In the genomic region with DNA sequence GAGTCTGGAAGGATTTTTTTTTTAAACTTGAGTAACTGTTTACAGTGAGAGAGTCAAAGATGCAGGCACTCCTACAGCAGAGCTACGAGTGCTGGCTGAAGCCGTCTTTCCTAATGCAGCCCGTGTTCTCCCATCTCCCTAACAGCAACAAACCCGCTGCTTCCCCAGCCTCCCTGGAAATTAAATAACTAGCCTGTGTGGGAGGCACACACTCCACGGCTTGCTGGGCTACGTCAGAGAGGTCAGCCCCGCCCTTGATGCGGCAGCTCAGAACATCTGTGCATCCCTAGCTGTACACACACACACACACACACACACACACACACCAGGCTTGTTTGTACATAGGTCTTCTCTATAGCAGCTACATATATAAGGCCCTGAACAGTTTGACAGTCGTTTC, we compare ENCODE assay signal across 13 mouse cellular contexts. TPM values are rescaled to one million over a fixed set of nuclear protein-coding genes. Genes with fewer than 3 reads are reported as not detected.
DNase-seq lines count a peak whose midpoint lies in the region; ATAC-seq and TF ChIP-seq lines count a peak whose summit lies in the region.
"Had no signal": no experiment of that assay in that cellular context is flagged by ENCODE, and none has a peak within 500 bp of the region (broad histone marks: within the 10 kb centered on the region; RNA-seq: fewer than 3 reads in every experiment).

No protein-coding gene starts in this region.

- no peak overlapping the region for H3K4me2 ChIP-seq in kidney, embryonic 14.5 days (replicated peaks; ENCODE audit: low read depth, low read length)
- no peak overlapping the region for H3K4me2 ChIP-seq in lung, postnatal 0 days (replicated peaks; ENCODE audit: low read depth, low read length)
- H3K4me2 ChIP-seq in intestine, embryonic 15.5 days (replicated peaks), result 0 out of 2 replicates have a peak overlapping the region, but pooled peaks have one; percentile 4
- H3K4me2 ChIP-seq in stomach, embryonic 16.5 days (ENCODE audit: low read depth, low read length), result 0 out of 2 replicates have a peak overlapping the region, but pooled peaks have one; percentile 15

- H3K27me3 ChIP-seq in kidney, embryonic 14.5 days (ENCODE audit: control insufficient read depth, insufficient read depth, low read length), result no peaks in the 10 kb centered on the region
- no peaks in the 10 kb centered on the region for H3K27me3 ChIP-seq in kidney, adult 2 months (replicated peaks; ENCODE audit: control insufficient read depth, insufficient read depth, low read length)
- H3K27me3 ChIP-seq in lung, postnatal 0 days (replicated peaks; ENCODE audit: insufficient read depth, low read length), result no peaks in the 10 kb centered on the region
- H3K27me3 ChIP-seq in intestine, embryonic 15.5 days (replicated peaks), result no peaks in the 10 kb centered on the region
- no peaks in the 10 kb centered on the region for H3K27me3 ChIP-seq in stomach, embryonic 16.5 days (ENCODE audit: control insufficient read depth, insufficient read depth, low read length)
- H3K27me3 ChIP-seq: CH12.LX; liver, embryonic 12.5 days had no signal

- H3K27ac ChIP-seq in kidney, embryonic 14.5 days (ENCODE audit: low read depth, low read length), result no peak overlapping the region
- H3K27ac ChIP-seq in kidney, adult 2 months (ENCODE audit: insufficient read depth, low read depth, low read length), result no peak overlapping the region
- no peak overlapping the region for H3K27ac ChIP-seq in lung, postnatal 0 days (ENCODE audit: low read length)
- no peak overlapping the region for H3K27ac ChIP-seq in intestine, embryonic 15.5 days
- H3K27ac ChIP-seq in stomach, embryonic 16.5 days (ENCODE audit: low read length), result peak overlapping the region; percentile 52; the same call in 1 of the 2 replicates
- H3K27ac ChIP-seq: liver, embryonic 12.5 days had no signal

- no peaks in the 10 kb centered on the region for H3K4me1 ChIP-seq in kidney, embryonic 14.5 days (ENCODE audit: control insufficient read depth, insufficient read depth, low read length)
- H3K4me1 ChIP-seq in kidney, adult 2 months (ENCODE audit: control insufficient read depth, insufficient read depth, low read length), result no peaks in the 10 kb centered on the region
- 0 out of 2 replicates have a peak, but pooled peaks cover 5% of the 10 kb centered on the region for H3K4me1 ChIP-seq in lung, postnatal 0 days (ENCODE audit: insufficient read depth, low read depth, low read length)
- no peaks in the 10 kb centered on the region for H3K4me1 ChIP-seq in lung, adult 2 months (ENCODE audit: control insufficient read depth, insufficient read depth, low read length)
- peaks cover 9% of the 10 kb centered on the region for H3K4me1 ChIP-seq in intestine, embryonic 15.5 days (replicated peaks)
- peaks cover 11% of the 10 kb centered on the region for H3K4me1 ChIP-seq in stomach, embryonic 16.5 days (ENCODE audit: control insufficient read depth, insufficient read depth, low read length)
- H3K4me1 ChIP-seq: liver, embryonic 12.5 days had no signal

- TF ChIP-seq CTCF in kidney, adult 2 months (conservative IDR thresholded peaks at IDR 0.05; ENCODE audit: insufficient read depth, insufficient read length, low read depth, low read length), result no peak
- TF ChIP-seq CTCF in lung, postnatal 0 days (IDR thresholded peaks at IDR 0.05), result no peak
- no peak for TF ChIP-seq CTCF in lung, adult 2 months (IDR thresholded peaks at IDR 0.05; ENCODE audit: insufficient read depth, low read length)

- no peak overlapping the region for H3K4me3 ChIP-seq in kidney, embryonic 14.5 days (ENCODE audit: low read length)
- no peak overlapping the region for H3K4me3 ChIP-seq in kidney, adult 2 months (ENCODE audit: insufficient read depth, low read depth, low read length)
- no peak overlapping the region for H3K4me3 ChIP-seq in lung, postnatal 0 days (ENCODE audit: low read depth, low read length)
- no peak overlapping the region for H3K4me3 ChIP-seq in lung, adult 2 months (replicated peaks; ENCODE audit: extremely low read depth, low read depth, low read length)
- H3K4me3 ChIP-seq in intestine, embryonic 15.5 days (replicated peaks), result no peak overlapping the region
- H3K4me3 ChIP-seq in stomach, embryonic 16.5 days (replicated peaks; ENCODE audit: low read length), result no peak overlapping the region
- H3K4me3 ChIP-seq: liver, embryonic 12.5 days had no signal

- no peak for TF ChIP-seq POLR2A in kidney, adult 2 months (IDR thresholded peaks at IDR 0.05; ENCODE audit: low read depth, low read length)
- TF ChIP-seq POLR2A in lung, adult 2 months (IDR thresholded peaks at IDR 0.05; ENCODE audit: borderline replicate concordance, extremely low read depth, low read depth, low read length), result no peak

- WGBS in kidney, embryonic 14.5 days, result 24% methylated on average over 9 of the region's 9 CpGs
- WGBS in kidney, adult 2 months, result 31% methylated on average over 9 of the region's 9 CpGs
- WGBS in lung, postnatal 0 days, result 46% methylated on average over 9 of the region's 9 CpGs
- whole genome bisulfite sequencing in lung, adult 2 months, result 53% methylated on average over 9 of the region's 9 CpGs
- WGBS in intestine, embryonic 15.5 days, result 27% methylated on average over 9 of the region's 9 CpGs
- WGBS in stomach, embryonic 16.5 days, result 37% methylated on average over 9 of the region's 9 CpGs

- H3K9me3 ChIP-seq in kidney, embryonic 14.5 days (ENCODE audit: control insufficient read depth, low read length), result no peaks in the 10 kb centered on the region
- no peaks in the 10 kb centered on the region for H3K9me3 ChIP-seq in lung, postnatal 0 days (ENCODE audit: low read length)
- H3K9me3 ChIP-seq in intestine, embryonic 15.5 days, result no peaks in the 10 kb centered on the region
- no peaks in the 10 kb centered on the region for H3K9me3 ChIP-seq in stomach, embryonic 16.5 days (replicated peaks; ENCODE audit: control insufficient read depth, low read length)
- H3K9me3 ChIP-seq: liver, embryonic 12.5 days had no signal

- H3K9ac ChIP-seq in kidney, embryonic 14.5 days (ENCODE audit: low read depth, low read length), result no peak overlapping the region
- H3K9ac ChIP-seq in lung, postnatal 0 days (replicated peaks; ENCODE audit: low read depth), result no peak overlapping the region
- H3K9ac ChIP-seq in intestine, embryonic 15.5 days, result no peak overlapping the region
- H3K9ac ChIP-seq in stomach, embryonic 16.5 days (ENCODE audit: low read length), result no peak overlapping the region; the same call in 1 of the 2 replicates
- H3K9ac ChIP-seq: liver, embryonic 12.5 days had no signal

- DNase-seq in kidney, adult 2 months, result no peak
- DNase-seq in lung, postnatal 0 days (ENCODE audit: low spot score), result peak; percentile 26
- DNase-seq in lung, adult 2 months, result no peak
- DNase-seq in thymus, postnatal 25 days, result no peak
- DNase-seq in cerebellum, adult 8-10 months, result no peak
- DNase-seq: cerebellum, postnatal 36 days; right cerebral cortex, postnatal 4 days had no signal

- H3K36me3 ChIP-seq in kidney, embryonic 14.5 days (ENCODE audit: control insufficient read depth, insufficient read depth, low read length), result no peaks in the 10 kb centered on the region
- no peaks in the 10 kb centered on the region for H3K36me3 ChIP-seq in kidney, adult 2 months (ENCODE audit: control insufficient read depth, insufficient read depth, low read length)
- no peaks in the 10 kb centered on the region for H3K36me3 ChIP-seq in lung, postnatal 0 days (ENCODE audit: insufficient read depth, low read length)
- H3K36me3 ChIP-seq in intestine, embryonic 15.5 days, result no peaks in the 10 kb centered on the region
- H3K36me3 ChIP-seq in stomach, embryonic 16.5 days (ENCODE audit: control insufficient read depth, insufficient read depth, low read length), result no peaks in the 10 kb centered on the region
- H3K36me3 ChIP-seq: liver, embryonic 12.5 days had no signal

- TF ChIP-seq EP300 in lung, postnatal 0 days (IDR thresholded peaks at IDR 0.05), result no peak

- peak; percentile 46; the same call in 1 of the 2 replicates for ATAC-seq in kidney, embryonic 14.5 days (ENCODE audit: low FRiP score, low TSS enrichment)
- peak; percentile 55 for ATAC-seq in lung, postnatal 0 days
- ATAC-seq in intestine, embryonic 15.5 days, result peak; percentile 75
- peak; percentile 72; the same call in 1 of the 2 replicates for ATAC-seq in stomach, embryonic 16.5 days (ENCODE audit: insufficient read depth, low FRiP score)
- ATAC-seq: liver, embryonic 12.5 days; Patski had no signal

RNA-seq across cellular contexts. Expression of gene Tshz3, which starts 22.9 kb away (rescaled TPM):
- 13.2 and 17.9 TPM in 2 replicates for polyA plus RNA-seq in kidney, embryonic 14.5 days (2014; fragmentation: Nextera tagmentation; extraction: Ambion mirVana)
- polyA plus RNA-seq in kidney, adult 2 months (2012; rRNA removed), result 1.5 and 2.0 TPM in 2 replicates
- polyA plus RNA-seq in lung, postnatal 0 days (2015; fragmentation: Nextera tagmentation; extraction: Ambion mirVana), result 4.1 and 5.8 TPM in 2 replicates
- polyA plus RNA-seq in lung, adult 2 months (2012; rRNA removed), result 3.2 and 5.1 TPM in 2 replicates
- 10.2 and 11.2 TPM in 2 replicates for polyA plus RNA-seq in intestine, embryonic 15.5 days (2015; fragmentation: Nextera tagmentation; extraction: Ambion mirVana)
- 11.8 and 15.0 TPM in 2 replicates for polyA plus RNA-seq in stomach, embryonic 16.5 days (2015; fragmentation: Nextera tagmentation; extraction: Ambion mirVana)

Comparison
In these comparisons a context has a peak if more than half of its experiments do, and no peak if none do; other contexts are left out.
1. H3K4me2 ChIP-seq: peak in intestine, embryonic 15.5 days (single experiment) and stomach, embryonic 16.5 days (single experiment); none in kidney, embryonic 14.5 days (single experiment) and lung, postnatal 0 days (single experiment).
2. Peak in every context shown above with its lines, with median percentiles within 50 percentile points of each other: ATAC-seq.